In genomic region chr15:30457541-30458250, GRCm38 (mm10) we compare ENCODE assay signal across 13 mouse cellular contexts.
DNase-seq lines count a peak whose midpoint lies in the region; ATAC-seq and TF ChIP-seq lines count a peak whose summit lies in the region.
"Had no signal": no experiment of that assay in that cellular context is flagged by ENCODE, and none has a peak within 500 bp of the region (broad histone marks: within the 10 kb centered on the region; RNA-seq: fewer than 3 reads in every experiment).

No protein-coding gene starts in this region.

- H3K4me1 ChIP-seq in forebrain, embryonic 11.5 days (replicated peaks; ENCODE audit: control insufficient read depth, insufficient read depth, low read length), result peaks cover 9% of the 10 kb centered on the region; the same call in 1 of the 2 replicates
- peaks cover 17% of the 10 kb centered on the region for H3K4me1 ChIP-seq in neural tube, embryonic 15.5 days
- peaks cover 1% of the 10 kb centered on the region; the same call in 1 of the 2 replicates for H3K4me1 ChIP-seq in cerebellum, adult 2 months (ENCODE audit: control insufficient read depth, insufficient read depth, low read length)
- H3K4me1 ChIP-seq: heart, embryonic 15.5 days; liver, embryonic 13.5 days had no signal

- no peak; the same call in 1 of the 2 replicates for TF ChIP-seq CTCF in left cerebral cortex, adult 2 months (IDR thresholded peaks at IDR 0.05)
- no peak for TF ChIP-seq CTCF in cerebellum, adult 2 months (IDR thresholded peaks at IDR 0.05; ENCODE audit: borderline replicate concordance, insufficient read depth, low read depth, low read length)

- H3K36me3 ChIP-seq in forebrain, embryonic 11.5 days (ENCODE audit: control insufficient read depth, insufficient read depth, low read length), result no peaks in the 10 kb centered on the region
- H3K36me3 ChIP-seq in neural tube, embryonic 15.5 days, result no peaks in the 10 kb centered on the region
- H3K36me3 ChIP-seq: heart, embryonic 15.5 days; liver, embryonic 13.5 days had no signal

- peak overlapping the region; percentile 77 for H3K27ac ChIP-seq in forebrain, embryonic 11.5 days (ENCODE audit: low read depth, low read length)
- H3K27ac ChIP-seq in left cerebral cortex, adult 2 months, result peak overlapping the region; percentile 61
- peak overlapping the region; percentile 77 for H3K27ac ChIP-seq in neural tube, embryonic 15.5 days (replicated peaks)
- no peak overlapping the region for H3K27ac ChIP-seq in cerebellum, adult 2 months (ENCODE audit: insufficient read depth, low read length)
- H3K27ac ChIP-seq: heart, embryonic 15.5 days; kidney, postnatal 0 days; liver, embryonic 13.5 days; stomach, postnatal 0 days had no signal

- 11% methylated on average over 12 of the region's 12 CpGs for WGBS in forebrain, embryonic 11.5 days
- 17% methylated on average over 12 of the region's 12 CpGs for WGBS in neural tube, embryonic 15.5 days
- WGBS in cerebellum, adult 2 months, result 57% methylated on average over 12 of the region's 12 CpGs

- H3K9me3 ChIP-seq in forebrain, embryonic 11.5 days (ENCODE audit: control insufficient read depth, low read length), result no peaks in the 10 kb centered on the region
- no peaks in the 10 kb centered on the region for H3K9me3 ChIP-seq in neural tube, embryonic 15.5 days (replicated peaks)
- H3K9me3 ChIP-seq: heart, embryonic 15.5 days; liver, embryonic 13.5 days had no signal

- peak; percentile 13 for DNase-seq in layer of hippocampus, adult 11-12 months (ENCODE audit: low spot score)
- DNase-seq in layer of hippocampus, adult 8-10 months (ENCODE audit: low spot score in 2 of 2), result no peak
- DNase-seq in forebrain, embryonic 11.5 days (ENCODE audit: low spot score), result peak; percentile 65
- peak; percentile 14 to 38 for DNase-seq in left cerebral cortex, adult 2 months (ENCODE audit: extremely low spot score in 1 of 2, low spot score in 2 of 2)
- DNase-seq in cerebellum, adult 2 months, result no peak
- no peak for DNase-seq in cerebellum, adult 9-10 months
- no peak for DNase-seq in cerebellum, adult 8-10 months
- DNase-seq: liver, embryonic 13.5 days had no signal

- peak overlapping the region; percentile 39 for H3K9ac ChIP-seq in forebrain, embryonic 11.5 days (ENCODE audit: low read length)
- H3K9ac ChIP-seq in neural tube, embryonic 15.5 days (replicated peaks), result 0 out of 2 replicates have a peak overlapping the region, but pooled peaks have one; percentile 29
- H3K9ac ChIP-seq: heart, embryonic 15.5 days; liver, embryonic 13.5 days had no signal

- TF ChIP-seq POLR2A in cerebellum, adult 2 months (IDR thresholded peaks at IDR 0.05; ENCODE audit: borderline replicate concordance, insufficient read depth, low read length), result no peak

- intact Hi-C loops in left cerebral cortex, adult 2 months (cut with DNase I), result no loop called here

- peak overlapping the region; percentile 32 for H3K4me3 ChIP-seq in forebrain, embryonic 11.5 days (ENCODE audit: low read depth, low read length)
- H3K4me3 ChIP-seq in left cerebral cortex, adult 2 months, result peak overlapping the region; percentile 38
- peak overlapping the region; percentile 31 for H3K4me3 ChIP-seq in neural tube, embryonic 15.5 days (replicated peaks)
- no peak overlapping the region for H3K4me3 ChIP-seq in cerebellum, adult 2 months (replicated peaks; ENCODE audit: insufficient read depth, low read depth, low read length)
- H3K4me3 ChIP-seq: heart, embryonic 15.5 days; liver, embryonic 13.5 days; myocyte had no signal

- no peaks in the 10 kb centered on the region for H3K27me3 ChIP-seq in forebrain, embryonic 11.5 days (ENCODE audit: control insufficient read depth, insufficient read depth, low read length)
- no peaks in the 10 kb centered on the region for H3K27me3 ChIP-seq in neural tube, embryonic 15.5 days (replicated peaks)
- no peaks in the 10 kb centered on the region for H3K27me3 ChIP-seq in cerebellum, adult 2 months (ENCODE audit: control insufficient read depth, insufficient read depth, low read length)
- H3K27me3 ChIP-seq: heart, embryonic 15.5 days; liver, embryonic 13.5 days had no signal

- peak; percentile 92 for ATAC-seq in forebrain, embryonic 11.5 days (replicated peaks; ENCODE audit: low FRiP score)
- peak; percentile 86 for ATAC-seq in neural tube, embryonic 15.5 days (ENCODE audit: low FRiP score)

- H3K4me2 ChIP-seq in forebrain, embryonic 11.5 days (ENCODE audit: low read depth, low read length, severe bottlenecking), result peak overlapping the region; percentile 48
- peak overlapping the region; percentile 52 for H3K4me2 ChIP-seq in neural tube, embryonic 15.5 days
- H3K4me2 ChIP-seq: heart, embryonic 15.5 days; liver, embryonic 13.5 days had no signal

Comparison
In these comparisons a context has a peak if more than half of its experiments do, and no peak if none do; other contexts are left out.
1. DNase-seq: peak in layer of hippocampus, adult 11-12 months (single experiment), forebrain, embryonic 11.5 days (single experiment) and left cerebral cortex, adult 2 months (2 of 2); none in layer of hippocampus, adult 8-10 months (0 of 2), cerebellum, adult 2 months (0 of 2), cerebellum, adult 9-10 months (single experiment) and cerebellum, adult 8-10 months (single experiment).